ENCODE assay signal across 1 mouse cellular context in the genomic region with DNA sequence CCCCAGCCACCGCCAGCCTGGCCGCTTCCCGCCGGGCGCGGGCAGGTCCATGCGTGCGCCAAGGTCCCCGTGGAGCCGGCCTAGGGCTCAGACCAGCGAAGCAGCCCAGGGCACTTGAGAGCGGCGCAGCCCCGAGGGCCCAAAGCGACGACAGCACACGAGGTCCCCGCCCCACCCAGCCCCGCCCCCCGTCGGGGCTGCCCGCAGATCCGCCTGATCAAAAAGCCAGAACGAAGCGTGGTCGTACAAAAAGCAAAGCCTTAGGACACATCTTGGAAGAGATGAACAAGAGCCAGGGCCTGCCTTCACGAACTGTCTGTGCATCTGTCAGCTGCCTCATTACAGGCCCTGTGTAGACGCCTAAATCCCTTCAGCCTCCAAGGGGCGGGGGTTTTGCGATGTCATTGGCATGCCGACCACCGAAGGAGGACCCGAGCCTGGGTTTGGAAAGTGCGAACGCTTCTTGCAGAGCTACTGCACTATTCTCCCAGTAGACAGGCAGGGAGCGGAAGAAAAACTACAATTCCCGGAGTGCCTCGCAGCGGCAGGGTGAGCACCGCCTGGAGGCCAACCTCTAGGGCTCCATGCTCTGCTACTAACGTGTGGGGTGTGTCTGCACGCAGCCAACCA.
TF ChIP-seq lines count a peak whose summit lies in the region.

No protein-coding gene starts in this region.

TF ChIP-seq in CH12.LX, 34 proteins besides CTCF, POLR2A, EP300 and RAD21 (continued from another document):
- TF ChIP-seq ETS1 (conservative IDR thresholded peaks at IDR 0.05; ENCODE audit: low read depth, low read length) (no peak; the same call in 1 of the 2 replicates), MXI1 (IDR thresholded peaks at IDR 0.05; ENCODE audit: low read depth, low read length) (peak; percentile 90), TBP (conservative IDR thresholded peaks at IDR 0.05; ENCODE audit: low read depth, low read length) (0 out of 2 replicates have a peak, but pooled peaks have one; percentile 29), SIN3A (IDR thresholded peaks at IDR 0.05; ENCODE audit: low read length) (peak; percentile 87), MAFK (IDR thresholded peaks at IDR 0.05; ENCODE audit: insufficient replicate concordance, low read length) (no peak), ZMIZ1 (IDR thresholded peaks at IDR 0.05; ENCODE audit: low read depth, low read length) (peak; percentile 20; the same call in 1 of the 2 replicates), MAX (IDR thresholded peaks at IDR 0.05; ENCODE audit: low read length) (peak; percentile 100), MYC (IDR thresholded peaks at IDR 0.05; ENCODE audit: low read depth, low read length) (peak; percentile 77; the same call in 1 of the 2 replicates), ZKSCAN1 (IDR thresholded peaks at IDR 0.05; ENCODE audit: borderline replicate concordance, low read depth, low read length) (no peak), USF1 (IDR thresholded peaks at IDR 0.05; ENCODE audit: low read depth, low read length) (no peak), NRF1 (IDR thresholded peaks at IDR 0.05; ENCODE audit: low read depth, low read length) (0 out of 2 replicates have a peak, but pooled peaks have one; percentile 21), E2F4 (IDR thresholded peaks at IDR 0.05; ENCODE audit: insufficient replicate concordance, low read depth, low read length) (no peak), IRF4 (IDR thresholded peaks at IDR 0.05; ENCODE audit: low read depth, low read length) (peak; percentile 53), BHLHE40 (IDR thresholded peaks at IDR 0.05; ENCODE audit: low read depth, low read length) (no peak), ZNF384 (IDR thresholded peaks at IDR 0.05; ENCODE audit: low read depth, low read length) (no peak), MEF2A (IDR thresholded peaks at IDR 0.05; ENCODE audit: borderline replicate concordance, low read depth, low read length) (peak; percentile 24; the same call in 1 of the 2 replicates), CHD2 (IDR thresholded peaks at IDR 0.05; ENCODE audit: low read length) (no peak), NELFE (IDR thresholded peaks at IDR 0.05; ENCODE audit: low read depth, low read length) (peak; percentile 64), JUN (IDR thresholded peaks at IDR 0.05; ENCODE audit: insufficient read depth, low read depth, low read length) (no peak), HCFC1 (IDR thresholded peaks at IDR 0.05; ENCODE audit: low read depth, low read length) (peak; percentile 90), GABPA (IDR thresholded peaks at IDR 0.05; ENCODE audit: insufficient replicate concordance, low read depth, low read length) (0 out of 2 replicates have a peak, but pooled peaks have one; percentile 14), MAZ (IDR thresholded peaks at IDR 0.05; ENCODE audit: low read depth, low read length) (peak; percentile 91), SMC3 (IDR thresholded peaks at IDR 0.05; ENCODE audit: low read depth, low read length) (no peak), KAT2A (IDR thresholded peaks at IDR 0.05; ENCODE audit: insufficient replicate concordance, low read length) (peak; percentile 85; the same call in 1 of the 2 replicates), CHD1 (IDR thresholded peaks at IDR 0.05; ENCODE audit: low read depth, low read length) (no peak)
TF ChIP-seq in CH12.LX: peak in this region for 15.
